Mouse (Mus musculus): Measurements from ENCODE around the gene Tmigd3. TPM values are rescaled to one million over a fixed set of nuclear protein-coding genes. Genes with fewer than 3 reads are reported as not detected.

The Tmigd3 gene
- total and polyA plus RNA-seq, 3 experiments, result 0.25 TPM; not detected in 2

DNA sequence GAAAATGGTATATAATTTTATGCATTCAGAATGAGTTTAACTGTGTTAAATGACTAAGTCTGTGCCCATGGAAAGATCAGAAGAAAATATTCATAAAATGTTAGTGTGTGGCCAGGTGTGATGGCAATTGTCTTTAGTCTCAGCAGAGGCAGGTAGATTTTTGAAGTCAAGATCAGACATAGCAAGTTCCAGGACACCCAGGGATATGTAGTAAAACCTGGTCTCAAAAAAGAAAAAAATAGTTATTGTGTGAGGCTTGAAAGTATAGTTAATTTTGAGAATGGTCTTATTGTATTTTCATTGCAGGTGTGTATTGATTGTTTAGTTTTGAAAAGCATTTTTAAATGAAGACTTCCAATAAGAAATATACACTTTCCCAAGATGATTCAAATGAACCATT is 47.1 kb upstream of the Tmigd3 start:
- Histone ChIP-seq H3K4me1 (ENCODE audit: control insufficient read depth in 1 of 2, insufficient read depth in 2 of 2) (peaks cover 27 to 83% of the 10 kb centered on the region in 2 experiments), H3K79me2 (replicated peaks; ENCODE audit: control insufficient read depth, extremely low read depth, insufficient read depth, poor library complexity, severe bottlenecking) (no peaks in the 10 kb centered on the region), H3K27me3 (replicated peaks) (no peaks in the 10 kb centered on the region), H3K9me3 (replicated peaks; ENCODE audit: low read length) (no peaks in the 10 kb centered on the region), H3K36me3 (replicated peaks in 1 of 2; ENCODE audit: control insufficient read depth in 1 of 2, insufficient read depth in 1 of 2, low read length in 1 of 2) (no peaks in the 10 kb centered on the region), H3K27ac (ENCODE audit: insufficient read depth, low read depth) (no peak overlapping the region; the same call in 1 of the 2 replicates), H3K9ac (ENCODE audit: insufficient read depth, low read depth) (peak overlapping the region; percentile 75; the same call in 1 of the 2 replicates), H3K4me3 (replicated peaks in 1 of 3; ENCODE audit: low read depth in 2 of 3, low read length in 2 of 3, poor library complexity in 1 of 3) (no peak overlapping the region), H3K4me2 (ENCODE audit: insufficient read depth, low read depth, poor library complexity, severe bottlenecking) (no peak overlapping the region; the same call in 1 of the 2 replicates)
- no peak for DNase-seq (ENCODE audit: extremely low read depth)
- dilution Hi-C loops (cut with MboI; ENCODE audit: extremely low pct_ligation_motif_present, extremely low pct_unique_long_range_greater_than_20kb, low sequenced_read_pairs) (no loop called here), in situ Hi-C loops (cut with MboI; ENCODE audit: low pct_ligation_motif_present, low pct_unique_long_range_greater_than_20kb, low sequenced_read_pairs) (loop anchor here (5.0 to 25.0 kb wide), 2 partner anchors 69 to 136 kb away; partner anchors contain the start of gene Ddx20)
- TF ChIP-seq MYC (IDR thresholded peaks at IDR 0.05; ENCODE audit: low read depth, low read length), result no peak
- TF ChIP-seq MAZ (IDR thresholded peaks at IDR 0.05; ENCODE audit: low read depth, low read length), result no peak
- TF ChIP-seq ETS1 (conservative IDR thresholded peaks at IDR 0.05; ENCODE audit: low read depth, low read length), result no peak
- TF ChIP-seq TBP (conservative IDR thresholded peaks at IDR 0.05; ENCODE audit: low read depth, low read length), result no peak
- TF ChIP-seq RAD21 (IDR thresholded peaks at IDR 0.05; ENCODE audit: low read depth, low read length), result no peak
- TF ChIP-seq SIN3A (IDR thresholded peaks at IDR 0.05; ENCODE audit: low read length), result peak; percentile 73
- TF ChIP-seq TCF12 (IDR thresholded peaks at IDR 0.05; ENCODE audit: low read depth, low read length), result no peak
- TF ChIP-seq MAX (IDR thresholded peaks at IDR 0.05; ENCODE audit: low read length), result no peak
- TF ChIP-seq JUN (IDR thresholded peaks at IDR 0.05; ENCODE audit: insufficient read depth, low read depth, low read length), result no peak
- TF ChIP-seq POLR2AphosphoS2 (IDR thresholded peaks at IDR 0.05; ENCODE audit: low read depth, low read length), result no peak
- TF ChIP-seq USF2 (conservative IDR thresholded peaks at IDR 0.05; ENCODE audit: low read depth, low read length), result no peak
- no peak for TF ChIP-seq ZC3H11A (IDR thresholded peaks at IDR 0.05; ENCODE audit: low read depth, low read length)
- TF ChIP-seq ELF1 (IDR thresholded peaks at IDR 0.05; ENCODE audit: low read depth, low read length), result no peak
- no peak for TF ChIP-seq USF1 (IDR thresholded peaks at IDR 0.05; ENCODE audit: low read depth, low read length)
- no peak for TF ChIP-seq RCOR1 (conservative IDR thresholded peaks at IDR 0.05; ENCODE audit: low read depth, low read length)
- no peak for TF ChIP-seq ZKSCAN1 (IDR thresholded peaks at IDR 0.05; ENCODE audit: borderline replicate concordance, low read depth, low read length)
- no peak for TF ChIP-seq ZMIZ1 (IDR thresholded peaks at IDR 0.05; ENCODE audit: low read depth, low read length)
- TF ChIP-seq JUND (conservative IDR thresholded peaks at IDR 0.05; ENCODE audit: low read depth, low read length), result no peak
- TF ChIP-seq CHD2 (IDR thresholded peaks at IDR 0.05; ENCODE audit: low read length), result no peak
- 0 out of 2 replicates have a peak, but pooled peaks have one; percentile 24 for TF ChIP-seq KAT2A (IDR thresholded peaks at IDR 0.05; ENCODE audit: insufficient replicate concordance, low read length)
- no peak for TF ChIP-seq SMC3 (IDR thresholded peaks at IDR 0.05; ENCODE audit: low read depth, low read length)
- TF ChIP-seq CHD1 (IDR thresholded peaks at IDR 0.05; ENCODE audit: low read depth, low read length), result peak; percentile 73
- TF ChIP-seq CTCF (conservative IDR thresholded peaks at IDR 0.05 in 1 of 2, IDR thresholded peaks at IDR 0.05 in 1 of 2; ENCODE audit: low read depth in 2 of 2, low read length in 2 of 2), result no peak
- no peak for TF ChIP-seq POLR2A (IDR thresholded peaks at IDR 0.05; ENCODE audit: low read depth, low read length)
- TF ChIP-seq GABPA (IDR thresholded peaks at IDR 0.05; ENCODE audit: insufficient replicate concordance, low read depth, low read length), result no peak
- TF ChIP-seq NRF1 (IDR thresholded peaks at IDR 0.05; ENCODE audit: low read depth, low read length), result no peak
- TF ChIP-seq EP300 (IDR thresholded peaks at IDR 0.05; ENCODE audit: low read length), result no peak

All from CH12.LX (cell line).